ENCODE assay signal across 15 mouse cellular contexts in genomic region chr10:13292026-13292425, GRCm38 (mm10).
"Had no signal": no experiment of that assay in that cellular context is flagged by ENCODE, and none has a peak within 500 bp of the region (broad histone marks: within the 10 kb centered on the region; RNA-seq: fewer than 3 reads in every experiment).

No protein-coding gene starts in this region.

- H3K9ac ChIP-seq: limb, embryonic 13.5 days; liver, embryonic 14.5 days had no signal

- H3K4me3 ChIP-seq: limb, embryonic 13.5 days; midbrain, embryonic 10.5 days; myocyte had no signal

- H3K9me3 ChIP-seq: limb, embryonic 13.5 days; midbrain, embryonic 10.5 days had no signal

- DNase-seq: kidney, adult 9 months; kidney, postnatal 36 days; left cerebral cortex, postnatal 4 days; lung, adult 18-20 months; midbrain, embryonic 14.5 days; retina, postnatal 1 day; right cerebral cortex, postnatal 4 days; spleen, adult 18-20 months; thymus, adult 18-20 months; thymus, postnatal 14 days had no signal

- H3K27ac ChIP-seq: kidney, postnatal 0 days; limb, embryonic 13.5 days; liver, embryonic 14.5 days; midbrain, embryonic 10.5 days had no signal

- H3K36me3 ChIP-seq: midbrain, embryonic 10.5 days had no signal

- H3K4me2 ChIP-seq: limb, embryonic 13.5 days had no signal

- H3K27me3 ChIP-seq: limb, embryonic 13.5 days had no signal
